Mouse (Mus musculus) erythroid progenitor cell, adult 5-6 weeks (primary cell): Measurements from ENCODE around the gene Lrrn1. TPM values are rescaled to one million over a fixed set of nuclear protein-coding genes. Genes with fewer than 3 reads are reported as not detected.

Experiments used
- ATAC-seq: replicated peaks from 2 replicates; pipeline ENCODE4 v1.8.0; 2016; ENCODE audit warnings: moderate number of reproducible peaks, mild to moderate bottlenecking, moderate TSS enrichment, inconsistent platforms; ENCODE audit not compliant: poor library complexity, low FRiP score, severe bottlenecking
- total RNA-seq, 2 experiments: library from RNA; stranded (forward) in 1 of 2; stranded (reverse) in 1 of 2; fragments of 150-400 nt in 1 of 2; fragments of 186-747, 209-891 nt in 1 of 2; gene quantifications; 2 replicates each; pipeline versions ENCODE4 v1.2.3 to v1.2.4; 2015 to 2017; ENCODE audit warnings: low replicate concordance in 2 of 2

Lrrn1 gene
- total RNA-seq (2015; ENCODE audit: low replicate concordance) (not detected in 2 replicates), total RNA-seq (2017; ENCODE audit: low replicate concordance) (0.38 TPM in 1 of 2 replicates, not detected in the other)

GRCm38 (mm10) chr6:107528877-107529864 is at the start of gene Lrrn1:
Gene Lrrn1, plus strand, starts transcription at chr6:107529768.
- no peak for ATAC-seq

- no peak for ATAC-seq
These were observed 35.1 kb upstream of the Lrrn1 start for GRCm38 (mm10) chr6:107494491-107494890.

GRCm38 (mm10) chr6:107495830-107496229 is 33.7 kb upstream of the Lrrn1 start:
- no peak for ATAC-seq

GRCm38 (mm10) chr6:107513716-107514115 is 15.9 kb upstream of the Lrrn1 start:
- ATAC-seq = no peak

- no peak for ATAC-seq
These were observed 5.6 kb upstream of the Lrrn1 start for GRCm38 (mm10) chr6:107523953-107524352.

- no peak for ATAC-seq
These were observed 403 bp downstream of the Lrrn1 start for GRCm38 (mm10) chr6:107529911-107530431.

- no peak for ATAC-seq
These were observed 1.2 kb downstream of the Lrrn1 start for GRCm38 (mm10) chr6:107530621-107531285.

GRCm38 (mm10) chr6:107531526-107532080 is 2.0 kb downstream of the Lrrn1 start:
- ATAC-seq = no peak

GRCm38 (mm10) chr6:107534533-107534932 is 5.0 kb downstream of the Lrrn1 start:
- ATAC-seq = no peak

- ATAC-seq = no peak
These were observed 7.1 kb downstream of the Lrrn1 start for GRCm38 (mm10) chr6:107536631-107537030.

- ATAC-seq = no peak
These were observed 11.7 kb downstream of the Lrrn1 start for GRCm38 (mm10) chr6:107541222-107541621.

- ATAC-seq = no peak
These were observed 12.3 kb downstream of the Lrrn1 start for GRCm38 (mm10) chr6:107541918-107542317.

- no peak for ATAC-seq
These were observed 16.7 kb downstream of the Lrrn1 start for GRCm38 (mm10) chr6:107546272-107546671.

- no peak for ATAC-seq
These were observed 22.9 kb downstream of the Lrrn1 start for GRCm38 (mm10) chr6:107552511-107552910.

- ATAC-seq = no peak
These were observed 25.8 kb downstream of the Lrrn1 start for GRCm38 (mm10) chr6:107555364-107555763.

- ATAC-seq = no peak
These were observed 27.4 kb downstream of the Lrrn1 start for GRCm38 (mm10) chr6:107556996-107557395.

- ATAC-seq = no peak
These were observed 28.2 kb downstream of the Lrrn1 start for GRCm38 (mm10) chr6:107557806-107558205.

GRCm38 (mm10) chr6:107562255-107562654 is 32.7 kb downstream of the Lrrn1 start:
- no peak for ATAC-seq

GRCm38 (mm10) chr6:107566944-107567634 is 37.5 kb downstream of the Lrrn1 start:
- ATAC-seq = no peak

- no peak for ATAC-seq
These were observed 45.0 kb downstream of the Lrrn1 start for GRCm38 (mm10) chr6:107574561-107574960.
